Mouse (Mus musculus) bone marrow macrophage, adult 2 months (primary cell): ENCODE measurements around the gene Arsa.

Experiments used
- CTCF ChIP-seq: IDR thresholded peaks from 2 replicates; pipeline ENCODE4 v1.5.1; 2012; ENCODE audit warnings: low read depth, mild to moderate bottlenecking, low read length, moderate library complexity
- POLR2A ChIP-seq: IDR thresholded peaks from 2 replicates; pipeline ENCODE4 v1.6.1; 2012; ENCODE audit warnings: mild to moderate bottlenecking, low read depth, low read length, borderline replicate concordance

DNA sequence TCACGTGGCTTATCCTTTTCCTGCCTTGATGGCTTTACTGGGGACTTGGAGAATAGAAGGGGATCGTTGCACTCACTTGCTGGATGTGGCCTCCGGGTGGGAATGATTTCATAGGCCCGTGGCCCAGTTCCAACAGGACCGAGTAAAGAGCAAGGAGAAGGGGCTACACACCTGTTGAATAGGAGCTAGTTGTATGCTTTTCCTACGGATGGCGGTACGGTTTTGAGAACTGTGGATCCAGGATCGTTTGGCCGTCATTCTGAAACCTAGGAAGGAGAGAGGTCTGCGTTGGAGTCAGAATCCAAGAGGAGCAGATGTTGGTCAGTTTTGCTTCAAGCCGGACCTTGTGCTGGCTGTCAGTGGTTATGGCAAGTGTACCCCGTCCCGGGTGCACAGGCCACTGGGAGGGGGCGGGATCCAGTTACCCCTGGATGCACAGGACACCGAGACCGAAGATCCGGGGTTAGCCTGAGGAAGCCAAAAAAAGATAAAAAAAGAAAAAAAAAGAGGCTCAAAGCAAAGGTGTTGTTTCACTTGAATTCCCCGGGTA is 49.6 kb upstream of the Arsa start:
- TF ChIP-seq POLR2A: no peak
- no peak for TF ChIP-seq CTCF
